Mouse (Mus musculus) intestine, embryonic 16.5 days (tissue): ENCODE measurements around the gene Map2k6. TPM values are rescaled to one million over a fixed set of nuclear protein-coding genes. Genes with fewer than 3 reads are reported as not detected.
A peak's percentile ranks its signal among the peaks of the same experiment; 100 is the strongest.

Source experiments
- ATAC-seq: fragments of 200-750 bp; cut with Nextera tagmentation; 2 replicates; pipeline ENCODE4 v1.8.0; 2017; ENCODE audit warnings: moderate TSS enrichment, moderate library complexity
- H3K27ac ChIP-seq: fragments of 300-500 bp; sonication (generic); 2 replicates; pipeline ENCODE4 v1.5.1; 2014; ENCODE audit warnings: mild to moderate bottlenecking, low read length
- H3K27me3 ChIP-seq: fragments of 300-500 bp; sonication (generic); replicated peaks from 2 replicates; pipeline ENCODE4 v1.6.1; 2014; ENCODE audit warnings: low read length, control low read depth, mixed read lengths; ENCODE audit not compliant: control insufficient read depth, insufficient read depth
- H3K36me3 ChIP-seq: fragments of 300-500 bp; sonication (generic); 2 replicates; pipeline ENCODE4 v1.6.1; 2014; ENCODE audit warnings: low read length, control low read depth; ENCODE audit not compliant: control insufficient read depth, insufficient read depth
- H3K4me1 ChIP-seq: fragments of 300-500 bp; sonication (generic); 2 replicates; pipeline ENCODE4 v1.6.1; 2014; ENCODE audit warnings: low read length, control low read depth, mixed read lengths; ENCODE audit not compliant: control insufficient read depth, insufficient read depth
- H3K4me2 ChIP-seq: fragments of 300-500 bp; sonication (generic); 2 replicates; pipeline ENCODE4 v1.6.1; 2014; ENCODE audit warnings: low read depth, low read length, control low read depth
- H3K4me3 ChIP-seq: fragments of 300-500 bp; sonication (generic); 2 replicates; pipeline ENCODE4 v1.5.1; 2014; ENCODE audit warnings: mild to moderate bottlenecking, low read length
- H3K9ac ChIP-seq: fragments of 300-500 bp; sonication (generic); 2 replicates; pipeline ENCODE4 v1.6.1; 2014; ENCODE audit warnings: low read depth, low read length
- H3K9me3 ChIP-seq: fragments of 300-500 bp; sonication (generic); 2 replicates; pipeline ENCODE4 v1.6.1; 2016; ENCODE audit warnings: low read length, control low read depth; ENCODE audit not compliant: control insufficient read depth
- WGBS: fragments of 180-500 bp; shearing (Covaris S2); extraction: QIAGEN DNeasy Blood & Tissue Kit; methylation state at CpG from one replicate; pipeline ENCODE4 v1.1.7; 2014; 5-methylcytosine and 5-hydroxymethylcytosine counted together
- polyA plus RNA-seq: library from polyadenylated mRNA; unstranded; fragments of >200 nt; fragmentation: Nextera tagmentation; extraction: Ambion mirVana; gene quantifications from 2 replicates; pipeline ENCODE4 v1.2.1, GENCODE M21; 2015

Map2k6 gene
- polyA plus RNA-seq, 1 experiment from 2014 or later, result 17.4 TPM

DNA sequence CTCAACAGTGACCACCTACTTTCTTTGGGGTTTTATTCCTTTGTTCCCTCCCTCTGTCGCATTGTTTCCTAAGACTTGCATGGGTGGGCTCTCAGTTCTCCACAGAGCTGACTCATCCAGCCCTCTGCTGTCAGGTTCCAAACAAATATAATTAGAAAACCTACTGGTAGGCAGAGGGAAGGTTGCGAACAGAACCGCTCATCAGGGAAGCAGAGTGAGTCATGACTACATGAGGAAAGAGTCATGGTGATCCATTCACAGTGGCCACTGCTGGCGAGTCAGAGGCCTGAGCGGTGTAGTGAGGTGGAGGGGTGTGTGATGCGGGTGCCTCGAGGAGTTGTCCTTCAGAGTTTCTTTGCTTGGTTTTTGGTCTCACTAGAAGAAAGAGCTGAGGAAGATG lies 112.5 kb downstream of the Map2k6 start:
- no peak overlapping the region for H3K4me3 ChIP-seq
- no peaks in the 10 kb centered on the region for H3K27me3 ChIP-seq
- 95% methylated on average over 7 of the region's 7 CpGs for WGBS
- H3K36me3 ChIP-seq, result peaks cover 14% of the 10 kb centered on the region; the same call in 1 of the 2 replicates
- no peak overlapping the region for H3K27ac ChIP-seq
- no peak overlapping the region for H3K4me2 ChIP-seq
- no peak overlapping the region for H3K9ac ChIP-seq
- no peaks in the 10 kb centered on the region for H3K9me3 ChIP-seq
- no peak for ATAC-seq
- H3K4me1 ChIP-seq, result no peaks in the 10 kb centered on the region

DNA sequence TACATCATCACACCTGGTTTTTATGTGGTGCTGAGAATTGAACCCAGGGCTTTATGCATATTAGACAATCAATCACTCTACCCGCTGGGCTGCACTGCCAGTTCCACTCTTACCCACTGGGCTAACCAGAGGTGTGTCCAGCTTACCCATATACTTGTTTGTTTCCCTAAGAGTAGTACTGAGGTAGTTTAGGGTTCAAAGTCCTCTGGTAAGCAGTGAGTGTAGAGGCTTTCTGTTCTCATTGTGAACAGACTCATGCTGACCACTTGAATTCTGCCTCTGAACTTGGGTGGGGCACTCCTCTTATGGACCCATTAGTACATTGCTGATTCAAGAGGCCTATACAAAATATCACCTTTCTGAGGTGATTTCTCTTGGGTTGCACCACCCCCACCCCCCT lies 119.7 kb downstream of the Map2k6 start:
- ATAC-seq, result no peak
- Histone ChIP-seq H3K9me3 (no peaks in the 10 kb centered on the region), H3K27ac (no peak overlapping the region), H3K27me3 (no peaks in the 10 kb centered on the region), H3K9ac (no peak overlapping the region), H3K4me2 (no peak overlapping the region), H3K36me3 (peaks cover 4% of the 10 kb centered on the region; the same call in 1 of the 2 replicates), H3K4me1 (no peaks in the 10 kb centered on the region), H3K4me3 (no peak overlapping the region)
- 97% methylated on average over 1 of the region's 1 CpGs for WGBS

GRCm38 (mm10) chr11:110522906-110523305 lies 124.0 kb downstream of the Map2k6 start:
- no peaks in the 10 kb centered on the region for H3K9me3 ChIP-seq
- WGBS, result 86% methylated on average over 2 of the region's 2 CpGs
- H3K27me3 ChIP-seq, result no peaks in the 10 kb centered on the region
- H3K27ac ChIP-seq, result no peak overlapping the region
- ATAC-seq, result no peak
- H3K36me3 ChIP-seq, result no peaks in the 10 kb centered on the region
- no peaks in the 10 kb centered on the region for H3K4me1 ChIP-seq
- no peak overlapping the region for H3K4me2 ChIP-seq
- H3K9ac ChIP-seq, result no peak overlapping the region
- no peak overlapping the region for H3K4me3 ChIP-seq

GRCm38 (mm10) chr11:110526156-110526555 lies 127.2 kb downstream of the Map2k6 start:
- H3K27me3 ChIP-seq, result no peaks in the 10 kb centered on the region
- no peak overlapping the region for H3K9ac ChIP-seq
- no peak overlapping the region for H3K27ac ChIP-seq
- no peak overlapping the region for H3K4me2 ChIP-seq
- no peak for ATAC-seq
- H3K9me3 ChIP-seq, result no peaks in the 10 kb centered on the region
- 85% methylated on average over 4 of the region's 4 CpGs for WGBS
- H3K4me1 ChIP-seq, result no peaks in the 10 kb centered on the region
- H3K4me3 ChIP-seq, result no peak overlapping the region
- H3K36me3 ChIP-seq, result no peaks in the 10 kb centered on the region

DNA sequence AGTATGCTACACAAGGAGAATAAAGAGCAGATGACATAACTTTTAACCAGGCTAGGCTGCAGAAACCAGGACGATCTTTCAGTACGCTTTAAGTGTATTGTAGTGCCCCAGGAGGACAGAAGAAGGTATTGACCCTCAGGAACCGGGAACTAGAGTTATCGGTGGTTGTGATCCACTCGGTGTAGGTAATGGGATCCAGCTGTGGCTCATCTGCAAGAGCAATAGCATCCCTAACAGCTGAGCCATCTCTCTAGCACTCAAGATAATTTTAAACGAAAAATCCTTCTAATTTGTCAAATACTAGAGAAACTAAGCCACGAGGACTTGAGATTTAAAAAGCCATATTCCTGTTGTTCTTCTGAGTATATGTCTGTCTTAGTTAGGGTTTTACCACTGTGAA lies 132.2 kb downstream of the Map2k6 start:
- Histone ChIP-seq H3K27ac (no peak overlapping the region), H3K36me3 (no peaks in the 10 kb centered on the region), H3K9ac (no peak overlapping the region), H3K4me2 (no peak overlapping the region), H3K9me3 (no peaks in the 10 kb centered on the region), H3K4me3 (no peak overlapping the region), H3K4me1 (no peaks in the 10 kb centered on the region), H3K27me3 (no peaks in the 10 kb centered on the region)
- no peak for ATAC-seq
- 68% methylated on average over 7 of the region's 7 CpGs for WGBS

DNA sequence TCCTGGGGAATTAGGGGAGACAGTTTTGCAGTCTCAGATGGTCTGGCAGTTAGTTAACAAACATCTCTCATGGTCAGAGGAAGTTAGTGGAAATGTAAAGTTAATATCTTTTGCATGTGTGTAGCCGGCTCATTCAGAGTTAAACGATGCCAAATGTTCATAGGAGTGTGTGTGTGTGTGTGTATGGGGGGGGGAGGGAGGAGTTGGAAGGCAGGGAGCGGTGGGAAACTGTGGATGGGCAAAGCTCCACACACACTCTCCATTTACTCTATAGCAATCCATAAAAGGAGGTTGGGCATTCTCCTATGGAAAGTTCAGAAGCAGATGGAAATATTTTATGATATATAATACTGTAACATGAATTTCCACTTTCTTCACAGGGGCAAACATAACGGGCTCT lies 135.9 kb downstream of the Map2k6 start:
- H3K4me3 ChIP-seq, result no peak overlapping the region
- H3K4me2 ChIP-seq, result no peak overlapping the region
- WGBS, result 65% methylated on average over 4 of the region's 4 CpGs
- no peak for ATAC-seq
- no peak overlapping the region for H3K9ac ChIP-seq
- no peaks in the 10 kb centered on the region for H3K27me3 ChIP-seq
- no peaks in the 10 kb centered on the region for H3K36me3 ChIP-seq
- no peak overlapping the region for H3K27ac ChIP-seq
- 0 out of 2 replicates have a peak, but pooled peaks cover 2% of the 10 kb centered on the region for H3K4me1 ChIP-seq
- no peaks in the 10 kb centered on the region for H3K9me3 ChIP-seq

DNA sequence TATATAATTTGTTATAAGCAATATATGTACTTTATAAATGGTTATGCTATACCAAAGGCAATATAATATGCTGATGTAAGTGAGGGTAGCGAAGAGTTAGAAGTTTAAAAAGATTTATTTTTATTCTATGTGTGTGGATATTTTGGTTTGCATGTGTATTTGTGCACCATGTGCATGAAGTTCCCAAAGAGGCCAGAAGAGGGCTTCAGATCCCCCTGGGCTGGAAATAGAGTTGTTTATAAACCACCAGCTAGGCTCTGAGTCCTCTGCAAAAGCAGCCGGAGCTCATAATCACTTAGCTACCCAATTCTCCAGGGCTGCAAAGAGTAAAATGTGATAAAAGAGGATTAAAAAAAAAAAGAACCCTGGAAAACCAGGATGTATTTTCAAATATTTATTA lies 137.6 kb downstream of the Map2k6 start:
- no peak for ATAC-seq
- WGBS, result 89% methylated on average over 2 of the region's 2 CpGs
- H3K4me1 ChIP-seq, result 0 out of 2 replicates have a peak, but pooled peaks cover 2% of the 10 kb centered on the region
- H3K9ac ChIP-seq, result no peak overlapping the region
- no peaks in the 10 kb centered on the region for H3K9me3 ChIP-seq
- H3K36me3 ChIP-seq, result no peaks in the 10 kb centered on the region
- H3K27ac ChIP-seq, result no peak overlapping the region
- no peak overlapping the region for H3K4me3 ChIP-seq
- no peaks in the 10 kb centered on the region for H3K27me3 ChIP-seq
- no peak overlapping the region for H3K4me2 ChIP-seq

DNA sequence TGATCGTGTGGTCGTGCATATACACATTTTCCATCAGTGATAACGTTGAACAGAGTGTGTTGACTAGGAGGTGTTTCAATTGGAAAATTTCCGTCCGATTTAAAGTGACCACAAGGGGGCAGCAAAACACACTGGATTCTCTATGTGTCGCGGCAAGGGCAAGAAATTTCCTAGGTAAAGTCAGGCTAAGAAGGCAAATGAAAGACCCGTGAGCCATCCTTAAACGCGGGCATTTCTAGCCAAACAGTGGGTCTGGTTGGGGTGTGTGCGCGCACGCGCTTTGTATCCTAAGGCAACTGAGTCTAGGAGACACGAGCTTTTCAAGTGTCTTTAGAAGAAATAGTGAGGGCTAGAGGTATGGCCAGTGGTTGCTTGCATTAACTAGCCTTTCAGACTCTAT lies 138.7 kb downstream of the Map2k6 start:
- Histone ChIP-seq H3K36me3 (no peaks in the 10 kb centered on the region), H3K9ac (0 out of 2 replicates have a peak overlapping the region, but pooled peaks have one; percentile 54), H3K4me3 (peak overlapping the region; percentile 28), H3K4me1 (0 out of 2 replicates have a peak, but pooled peaks cover 2% of the 10 kb centered on the region), H3K27me3 (no peaks in the 10 kb centered on the region), H3K9me3 (no peaks in the 10 kb centered on the region), H3K27ac (no peak overlapping the region), H3K4me2 (peak overlapping the region; percentile 44)
- ATAC-seq, result peak; percentile 50; the same call in 1 of the 2 replicates
- WGBS, result 10% methylated on average over 15 of the region's 15 CpGs

DNA sequence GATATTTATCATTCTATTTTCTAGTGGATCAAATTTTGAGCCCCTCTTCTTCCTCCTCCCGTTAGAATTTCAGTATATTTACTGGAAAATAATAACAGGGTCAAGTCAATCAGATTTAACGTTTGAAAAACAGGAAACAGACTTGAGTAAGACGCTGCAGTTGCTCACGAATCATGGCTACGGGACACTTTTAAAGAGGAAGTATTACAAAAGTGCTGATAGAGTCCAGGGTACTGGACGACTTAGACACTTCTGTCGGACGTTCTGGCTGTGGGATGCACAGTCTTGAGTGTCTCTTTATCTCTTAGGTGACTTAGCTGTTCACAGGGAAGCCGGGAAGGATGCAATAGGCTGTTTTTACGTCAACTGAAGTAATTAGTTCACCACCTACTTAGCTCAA lies 139.3 kb downstream of the Map2k6 start:
- no peaks in the 10 kb centered on the region for H3K9me3 ChIP-seq
- 52% methylated on average over 10 of the region's 10 CpGs for WGBS
- ATAC-seq, result no peak
- H3K27me3 ChIP-seq, result no peaks in the 10 kb centered on the region
- no peak overlapping the region for H3K9ac ChIP-seq
- 0 out of 2 replicates have a peak, but pooled peaks cover 2% of the 10 kb centered on the region for H3K4me1 ChIP-seq
- no peak overlapping the region for H3K4me2 ChIP-seq
- no peak overlapping the region for H3K27ac ChIP-seq
- H3K36me3 ChIP-seq, result no peaks in the 10 kb centered on the region
- no peak overlapping the region for H3K4me3 ChIP-seq

DNA sequence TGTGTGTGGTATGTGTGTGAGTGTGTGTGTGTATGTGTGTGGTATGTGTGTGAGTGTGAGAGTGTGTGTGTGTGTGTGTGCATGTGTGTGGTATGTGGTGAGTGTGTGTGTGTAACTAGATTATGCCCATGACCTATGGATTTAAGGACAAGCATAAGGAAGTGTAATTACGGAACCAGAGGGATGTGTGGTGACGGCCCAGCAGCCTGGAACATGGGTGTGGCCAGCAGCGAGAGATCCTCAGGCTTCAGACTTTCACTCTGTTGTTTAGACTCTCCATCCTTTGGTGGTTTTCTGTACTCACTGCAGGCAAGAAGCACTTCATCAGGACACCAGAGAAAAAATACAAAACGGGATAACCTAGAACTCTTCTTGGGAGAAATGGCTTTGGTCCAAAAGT lies 143.0 kb downstream of the Map2k6 start:
- ATAC-seq, result no peak
- no peak overlapping the region for H3K4me3 ChIP-seq
- H3K27ac ChIP-seq, result no peak overlapping the region
- no peak overlapping the region for H3K9ac ChIP-seq
- no peaks in the 10 kb centered on the region for H3K27me3 ChIP-seq
- H3K4me1 ChIP-seq, result 0 out of 2 replicates have a peak, but pooled peaks cover 2% of the 10 kb centered on the region
- WGBS, result 70% methylated on average over 4 of the region's 4 CpGs
- no peaks in the 10 kb centered on the region for H3K9me3 ChIP-seq
- no peak overlapping the region for H3K4me2 ChIP-seq
- no peaks in the 10 kb centered on the region for H3K36me3 ChIP-seq
